Mouse (Mus musculus) heart, embryonic 14.5 days (tissue): ENCODE measurements around the gene Msantd1. TPM values are rescaled to one million over a fixed set of nuclear protein-coding genes. Genes with fewer than 3 reads are reported as not detected.

Experiments used
- ATAC-seq: fragments of 200-750 bp; cut with Nextera tagmentation; 2 replicates; pipeline ENCODE4 v1.8.0; 2017; ENCODE audit warnings: low read depth, moderate TSS enrichment; ENCODE audit not compliant: insufficient number of reproducible peaks, insufficient read depth, low FRiP score
- H3K27ac ChIP-seq, 2 experiments: fragments of 200-500 bp in 1 of 2; fragments of 300-500 bp in 1 of 2; sonication (generic) in 1 of 2; replicated peaks in 1 of 2; 2 replicates each; pipeline ENCODE4 v1.5.1; 2012 to 2014; ENCODE audit warnings: low read depth in 2 of 2, low read length in 2 of 2, control low read depth in 1 of 2, mild to moderate bottlenecking in 1 of 2, mixed read lengths in 1 of 2; ENCODE audit not compliant: control insufficient read depth in 1 of 2, insufficient read depth in 1 of 2
- H3K27me3 ChIP-seq: fragments of 300-500 bp; sonication (generic); 2 replicates; pipeline ENCODE4 v1.6.1; 2014; ENCODE audit warnings: mild to moderate bottlenecking, low read length, control low read depth; ENCODE audit not compliant: control insufficient read depth, insufficient read depth
- H3K36me3 ChIP-seq: fragments of 300-500 bp; sonication (generic); 2 replicates; pipeline ENCODE4 v1.6.1; 2014; ENCODE audit warnings: mild to moderate bottlenecking, control low read depth, low read length, mixed read lengths; ENCODE audit not compliant: control insufficient read depth, insufficient read depth
- H3K4me1 ChIP-seq, 2 experiments: fragments of 200-500 bp in 1 of 2; fragments of 300-500 bp in 1 of 2; sonication (generic) in 1 of 2; 2 replicates each; pipeline ENCODE4 v1.6.1; 2012 to 2014; ENCODE audit warnings: low read length in 2 of 2, control low read depth in 1 of 2, mixed read lengths in 1 of 2; ENCODE audit not compliant: control insufficient read depth in 2 of 2, insufficient read depth in 2 of 2
- H3K4me2 ChIP-seq: fragments of 300-500 bp; sonication (generic); 2 replicates; pipeline ENCODE4 v1.6.1; 2014; ENCODE audit warnings: mild to moderate bottlenecking, low read length
- H3K4me3 ChIP-seq, 2 experiments: fragments of 200-500 bp in 1 of 2; fragments of 300-500 bp in 1 of 2; sonication (generic) in 1 of 2; 2 replicates each; pipeline ENCODE4 v1.5.1; 2012 to 2014; ENCODE audit warnings: low read length in 2 of 2, mild to moderate bottlenecking in 2 of 2, control low read depth in 1 of 2, low read depth in 1 of 2, moderate library complexity in 1 of 2; ENCODE audit not compliant: control insufficient read depth in 1 of 2, insufficient read depth in 1 of 2
- H3K9ac ChIP-seq: fragments of 300-500 bp; sonication (generic); 2 replicates; pipeline ENCODE4 v1.6.1; 2014; ENCODE audit warnings: mild to moderate bottlenecking, low read length
- H3K9me3 ChIP-seq: fragments of 300-500 bp; sonication (generic); 2 replicates; pipeline ENCODE4 v1.6.1; 2016; ENCODE audit warnings: low read length, control low read depth; ENCODE audit not compliant: control insufficient read depth
- WGBS: fragments of 180-500 bp; shearing (Covaris S2); extraction: QIAGEN DNeasy Blood & Tissue Kit; methylation state at CpG from one replicate; pipeline ENCODE4 v1.1.7; 2014; 5-methylcytosine and 5-hydroxymethylcytosine counted together
- polyA plus RNA-seq: library from polyadenylated mRNA; unstranded; fragments of >200 nt; fragmentation: Nextera tagmentation; extraction: Ambion mirVana; gene quantifications from 2 replicates; pipeline ENCODE4 v1.2.1, GENCODE M21; 2014

The Msantd1 gene
- polyA plus RNA-seq, 1 experiment from 2014 or later: 0.73 TPM

DNA sequence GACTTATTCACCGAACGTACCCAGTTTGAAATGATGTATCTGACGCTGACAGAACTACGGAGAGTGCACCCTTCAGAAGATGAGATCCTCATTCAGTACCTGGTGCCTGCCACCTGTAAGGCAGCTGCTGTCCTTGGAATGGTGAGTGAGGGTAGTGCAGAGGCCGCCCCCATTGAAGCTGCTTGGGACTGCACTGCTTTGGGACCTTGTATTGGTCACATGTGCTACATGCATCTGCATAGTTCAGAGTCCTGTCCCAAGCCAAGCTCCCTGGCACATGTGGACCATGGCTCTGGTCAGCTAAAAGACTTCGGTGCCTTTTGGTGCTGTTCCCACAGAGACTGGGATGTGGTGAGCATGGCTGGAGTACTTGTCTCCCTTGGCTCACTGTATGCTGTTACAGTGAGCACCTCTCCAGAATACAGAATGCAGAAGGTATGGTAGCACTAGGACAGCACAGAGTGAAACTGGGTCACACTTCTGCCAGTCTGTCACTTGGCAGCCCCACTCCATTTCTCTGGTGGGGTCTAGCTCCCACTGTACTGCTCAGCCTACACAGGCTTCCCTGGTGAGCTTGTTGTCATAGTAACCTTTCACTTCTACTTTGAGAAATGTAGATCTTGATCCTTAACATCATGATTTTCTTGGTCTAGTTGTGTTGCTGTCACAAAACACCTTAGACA lies 7.9 kb upstream of the Msantd1 start:
- no peaks in the 10 kb centered on the region for H3K27me3 ChIP-seq
- 96% methylated on average over 6 of the region's 6 CpGs for WGBS
- no peaks in the 10 kb centered on the region for H3K9me3 ChIP-seq
- no peak overlapping the region for H3K27ac ChIP-seq
- peaks cover 3 to 4% of the 10 kb centered on the region in 2 experiments; a peak in 2 of 4 replicates for H3K4me1 ChIP-seq
- H3K4me2 ChIP-seq: no peak overlapping the region
- no peak overlapping the region for H3K9ac ChIP-seq
- H3K4me3 ChIP-seq: no peak overlapping the region
- no peak for ATAC-seq
- H3K36me3 ChIP-seq: peaks cover 82% of the 10 kb centered on the region

DNA sequence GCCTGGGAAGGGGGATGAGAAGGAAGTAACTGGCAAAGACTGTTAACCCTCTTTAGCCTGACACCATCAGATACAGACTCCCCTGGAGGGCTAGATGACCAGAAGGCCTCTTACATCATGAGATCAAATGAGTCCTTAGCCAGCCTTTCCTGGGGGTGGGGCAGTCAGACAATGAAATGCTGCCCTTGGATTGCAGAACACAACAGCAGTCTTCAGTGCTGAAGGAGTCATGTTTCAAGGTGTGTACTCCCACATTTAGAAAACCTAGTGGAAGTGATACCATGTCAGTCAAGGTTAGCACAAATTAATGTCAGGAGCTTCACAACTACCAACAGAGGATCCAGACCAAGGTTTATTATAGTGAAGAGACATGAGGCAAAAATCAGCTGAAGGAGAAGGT lies 5.4 kb upstream of the Msantd1 start:
- no peaks in the 10 kb centered on the region for H3K9me3 ChIP-seq
- no peak overlapping the region for H3K4me3 ChIP-seq
- no peak overlapping the region for H3K27ac ChIP-seq
- no peak for ATAC-seq
- no peaks in the 10 kb centered on the region for H3K27me3 ChIP-seq
- no peak overlapping the region for H3K4me2 ChIP-seq
- H3K9ac ChIP-seq: no peak overlapping the region
- H3K36me3 ChIP-seq: peaks cover 84% of the 10 kb centered on the region
- H3K4me1 ChIP-seq: no peaks in the 10 kb centered on the region

DNA sequence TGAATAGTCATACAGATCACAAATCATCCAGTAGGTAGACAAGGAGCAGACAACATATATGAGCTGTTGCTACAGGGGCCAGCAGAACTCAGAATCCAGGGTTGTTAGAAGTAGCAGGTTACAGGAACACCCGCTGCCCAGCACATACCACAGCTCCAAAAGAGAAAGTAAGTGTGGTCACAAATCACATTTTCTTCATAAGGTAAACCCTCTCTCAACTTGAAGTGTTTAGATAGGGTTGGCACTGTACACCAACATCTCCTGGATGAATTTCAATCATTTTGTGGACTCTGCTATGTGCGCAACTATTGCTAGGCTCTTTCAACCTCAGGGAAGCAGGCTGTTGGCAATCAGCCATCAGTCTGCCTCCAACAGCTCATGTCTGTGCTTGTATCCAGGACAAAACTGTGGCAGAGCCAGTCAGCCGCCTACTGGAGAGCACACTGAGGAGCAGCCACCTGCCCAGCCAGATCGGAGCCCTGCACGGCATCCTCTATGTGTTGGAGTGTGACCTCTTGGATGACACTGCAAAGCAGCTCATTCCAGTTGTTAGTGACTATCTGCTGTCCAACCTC lies 4.9 kb upstream of the Msantd1 start:
- Histone ChIP-seq H3K36me3 (peaks cover 84% of the 10 kb centered on the region), H3K4me3 (no peak overlapping the region), H3K27ac (peak overlapping the region in 1 of 2 experiments; percentile 21; a peak in 1 of 4 replicates), H3K4me2 (no peak overlapping the region), H3K9me3 (no peaks in the 10 kb centered on the region), H3K27me3 (no peaks in the 10 kb centered on the region), H3K4me1 (no peaks in the 10 kb centered on the region), H3K9ac (no peak overlapping the region)
- peak; percentile 65 for ATAC-seq
- WGBS: 49% methylated on average over 5 of the region's 5 CpGs

DNA sequence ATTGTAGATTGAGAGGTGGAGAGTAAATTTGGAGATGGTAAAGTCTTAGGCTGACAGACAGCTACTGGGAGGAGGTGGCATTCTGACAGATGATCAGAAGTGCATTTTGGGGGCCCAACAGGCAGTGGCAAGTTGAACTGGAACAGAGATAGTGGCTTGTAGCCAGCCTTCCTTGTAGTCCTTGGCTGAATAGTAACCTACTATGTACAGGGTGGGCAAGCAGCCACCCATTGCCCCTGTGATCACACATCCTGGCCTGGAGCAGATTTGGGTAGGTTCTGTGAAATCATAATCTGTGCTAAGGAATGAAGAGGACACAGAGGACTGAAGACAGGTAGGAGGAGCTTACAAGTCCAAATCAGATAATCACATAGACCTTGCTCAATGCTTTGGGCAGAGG lies 3.4 kb upstream of the Msantd1 start:
- no peaks in the 10 kb centered on the region for H3K9me3 ChIP-seq
- H3K4me2 ChIP-seq: no peak overlapping the region
- no peaks in the 10 kb centered on the region for H3K27me3 ChIP-seq
- H3K27ac ChIP-seq: no peak overlapping the region
- H3K4me3 ChIP-seq: no peak overlapping the region
- H3K36me3 ChIP-seq: peaks cover 80% of the 10 kb centered on the region
- peaks cover 3 to 7% of the 10 kb centered on the region in 2 experiments; a peak in 2 of 4 replicates for H3K4me1 ChIP-seq
- no peak for ATAC-seq
- H3K9ac ChIP-seq: no peak overlapping the region

DNA sequence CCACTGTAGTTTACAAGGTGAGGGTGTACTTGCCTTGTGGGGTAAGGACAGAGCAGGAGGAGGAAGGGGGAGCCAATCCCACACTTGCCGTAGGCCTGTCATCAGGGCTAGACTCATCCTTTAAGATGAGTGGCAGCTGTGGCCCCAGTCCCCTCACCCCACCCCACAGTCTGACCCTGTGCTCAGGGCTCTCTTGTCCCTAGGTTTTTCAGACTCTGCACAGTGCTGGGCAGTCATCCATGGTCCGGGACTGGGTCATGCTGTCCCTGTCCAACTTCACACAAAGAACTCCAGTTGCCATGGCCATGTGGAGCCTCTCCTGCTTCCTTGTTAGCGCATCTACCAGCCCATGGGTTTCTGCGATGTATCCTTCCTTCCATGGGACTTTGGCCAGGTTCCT lies 582 bp upstream of the Msantd1 start:
- no peak overlapping the region for H3K4me3 ChIP-seq
- peaks cover 66% of the 10 kb centered on the region for H3K36me3 ChIP-seq
- 0 out of 2 replicates have a peak, but pooled peaks have one; percentile 20 for ATAC-seq
- WGBS: 86% methylated on average over 4 of the region's 4 CpGs
- H3K27me3 ChIP-seq: no peaks in the 10 kb centered on the region
- no peak overlapping the region for H3K27ac ChIP-seq
- no peaks in the 10 kb centered on the region for H3K9me3 ChIP-seq
- H3K4me2 ChIP-seq: no peak overlapping the region
- no peak overlapping the region for H3K9ac ChIP-seq
- H3K4me1 ChIP-seq: peaks cover 3 to 7% of the 10 kb centered on the region in 2 experiments; a peak in 2 of 4 replicates

DNA sequence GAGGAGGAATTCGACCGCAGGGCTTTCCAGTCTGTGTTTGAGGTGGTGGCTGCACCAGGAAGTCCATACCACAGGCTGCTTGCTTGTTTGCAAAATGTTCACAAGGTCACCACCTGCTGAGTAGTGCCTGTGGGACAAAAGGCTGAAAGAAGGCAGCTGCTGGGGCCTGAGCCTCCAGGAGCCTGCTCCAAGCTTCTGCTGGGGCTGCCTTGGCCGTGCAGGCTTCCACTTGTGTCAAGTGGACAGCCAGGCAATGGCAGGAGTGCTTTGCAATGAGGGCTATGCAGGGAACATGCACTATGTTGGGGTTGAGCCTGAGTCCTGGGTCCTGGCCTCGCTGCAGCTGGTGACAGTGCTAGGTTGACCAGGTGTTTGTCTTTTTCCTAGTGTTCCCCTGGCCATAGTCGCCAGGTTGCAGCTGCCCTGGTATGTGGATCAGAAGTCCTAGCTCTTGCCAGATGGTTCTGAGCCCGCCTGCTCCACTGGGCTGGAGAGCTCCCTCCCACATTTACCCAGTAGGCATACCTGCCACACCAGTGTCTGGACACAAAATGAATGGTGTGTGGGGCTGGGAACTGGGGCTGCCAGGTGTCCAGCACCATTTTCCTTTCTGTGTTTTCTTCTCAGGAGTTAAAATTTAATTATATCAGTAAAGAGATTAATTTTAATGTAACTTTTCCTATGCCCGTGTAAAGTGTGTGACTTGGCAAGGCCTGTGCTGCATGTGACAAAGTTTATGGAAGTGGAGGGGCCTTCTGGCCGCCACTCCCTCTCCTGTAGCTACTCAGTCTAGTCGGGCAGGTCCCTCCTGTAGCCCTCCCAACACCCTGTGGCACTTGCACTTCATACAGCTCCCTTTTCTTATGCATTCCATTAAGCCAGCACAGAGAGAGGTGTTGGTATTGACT lies 1.2 kb downstream of the Msantd1 start:
- H3K4me1 ChIP-seq: peaks cover 3 to 7% of the 10 kb centered on the region in 2 experiments; a peak in 2 of 4 replicates
- no peak for ATAC-seq
- H3K27me3 ChIP-seq: no peaks in the 10 kb centered on the region
- no peaks in the 10 kb centered on the region for H3K9me3 ChIP-seq
- no peak overlapping the region for H3K4me3 ChIP-seq
- H3K9ac ChIP-seq: no peak overlapping the region
- 70% methylated on average over 9 of the region's 9 CpGs for WGBS
- peaks cover 67% of the 10 kb centered on the region for H3K36me3 ChIP-seq
- H3K4me2 ChIP-seq: no peak overlapping the region
- peak overlapping the region; percentile 9 to 25; a peak in 2 of 4 replicates for H3K27ac ChIP-seq

DNA sequence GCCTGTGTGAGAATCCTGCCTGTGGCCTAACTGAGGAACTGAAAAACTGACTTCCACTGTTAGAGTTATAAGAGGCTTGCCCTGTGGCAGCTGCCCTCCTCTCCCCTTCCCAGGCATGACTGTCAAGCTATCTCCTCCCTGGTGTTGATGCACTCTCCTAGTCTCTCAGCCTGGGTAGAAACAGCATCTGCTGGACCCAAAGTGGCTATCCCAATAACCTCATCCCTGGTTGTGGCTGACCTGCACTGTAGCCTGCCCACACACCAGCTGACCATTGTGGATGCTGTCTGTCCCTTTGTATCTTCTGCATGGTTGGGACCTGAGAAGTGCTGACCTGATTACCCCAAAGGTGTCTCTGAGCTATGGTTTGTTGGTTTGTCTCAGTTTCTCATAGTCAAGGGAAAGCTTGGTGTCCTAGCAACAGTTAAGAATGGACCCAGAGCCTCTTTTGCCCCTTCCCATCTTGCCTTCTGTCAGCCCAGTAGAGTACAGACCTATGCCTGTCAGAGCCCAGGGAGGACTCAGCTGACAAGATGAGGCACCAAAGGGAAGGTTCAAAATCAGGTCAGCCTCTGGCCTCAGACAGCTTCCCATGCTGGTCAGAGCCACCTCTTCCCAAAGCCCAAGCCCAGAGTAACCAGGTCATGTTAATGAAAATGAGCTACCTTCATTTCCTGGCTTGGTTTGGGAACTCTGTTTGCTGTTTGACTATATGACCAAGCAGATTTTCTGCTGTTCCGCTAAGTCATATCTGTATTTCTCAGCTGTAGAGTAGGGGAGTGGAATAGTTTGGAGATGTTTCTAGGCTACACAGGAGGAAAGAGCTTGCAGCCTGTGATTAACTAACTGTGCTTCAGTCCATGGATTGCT lies 2.1 kb downstream of the Msantd1 start:
- Histone ChIP-seq H3K27me3 (no peaks in the 10 kb centered on the region), H3K9ac (no peak overlapping the region), H3K4me2 (no peak overlapping the region), H3K36me3 (peaks cover 58% of the 10 kb centered on the region), H3K4me1 (peaks cover 3 to 7% of the 10 kb centered on the region in 2 experiments; a peak in 2 of 4 replicates), H3K9me3 (no peaks in the 10 kb centered on the region), H3K4me3 (no peak overlapping the region), H3K27ac (no peak overlapping the region)
- no peak for ATAC-seq
- WGBS: 95% methylated on average over 1 of the region's 1 CpGs
